Mouse (Mus musculus): ENCODE measurements around the gene Gm8281. TPM values are rescaled to one million over a fixed set of nuclear protein-coding genes. Genes with fewer than 3 reads are reported as not detected.
"Not testable (repeated sequence)": the region's sequence is repeated elsewhere in the genome, so short reads cannot be mapped to it uniquely, and the experiment has no call there.

Gm8281 gene
- polyA plus RNA-seq (2014; fragmentation: Nextera tagmentation; extraction: Ambion mirVana): 3.2 TPM in 2 replicates

DNA sequence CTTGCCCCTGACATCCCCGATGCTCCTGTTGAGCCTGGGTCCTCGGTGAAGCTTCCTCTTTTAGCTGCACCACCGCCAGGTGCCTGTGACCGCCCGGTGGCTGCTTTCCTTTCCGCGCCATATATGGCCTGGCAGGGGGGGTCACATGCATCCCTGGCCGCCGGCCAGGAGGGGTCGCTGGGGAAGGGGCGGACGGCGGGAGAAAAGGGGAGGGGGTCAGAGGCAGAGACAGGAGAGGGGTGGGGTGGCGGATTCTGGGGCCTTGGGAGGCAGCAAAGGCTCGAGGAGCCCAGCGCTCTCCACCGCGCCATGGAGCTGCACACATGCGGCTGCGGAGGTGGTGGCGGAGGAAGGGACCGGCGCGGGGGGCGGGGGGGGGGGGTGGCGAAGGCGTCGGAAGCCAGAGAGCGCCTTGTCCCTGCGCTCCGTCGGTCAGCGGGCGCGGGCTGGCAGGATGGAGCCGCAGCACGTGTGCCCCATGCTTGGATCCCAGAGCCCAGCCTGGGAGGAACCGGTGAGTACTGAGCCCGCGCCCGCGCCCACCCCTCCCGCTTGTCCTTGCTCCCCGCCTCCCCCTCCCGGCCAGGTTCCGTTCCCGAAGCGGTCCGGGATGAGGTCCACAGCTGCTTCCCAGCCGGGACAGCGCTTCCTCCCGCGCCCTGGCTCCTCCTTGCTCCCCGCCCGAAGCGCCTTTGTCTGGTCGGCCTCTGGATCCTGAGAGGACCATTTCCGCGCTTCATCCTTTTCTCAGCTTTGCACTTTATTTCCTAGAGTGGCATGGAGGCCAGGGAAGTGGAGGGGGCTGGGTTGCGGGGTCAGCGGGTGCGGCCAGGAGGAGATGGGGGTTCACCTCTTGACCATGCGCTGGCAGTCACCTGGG is at the start of gene Gm8281:
Gene Gm8281 (plus strand): TSS at position 430 of the 880 bp plus-strand sequence.
- not testable (repeated sequence) for ATAC-seq (ENCODE audit: insufficient read depth, low FRiP score, low TSS enrichment)

GRCm38 (mm10) chr14:5050329-5050728 is 20.5 kb upstream of the Gm8281 start, which contains the start of gene 4930555G01Rik:
Gene 4930555G01Rik, plus strand, starts transcription at chr14:5050629.
- H3K27me3 ChIP-seq (ENCODE audit: control insufficient read depth, insufficient read depth, low read length); H3K4me2 ChIP-seq (ENCODE audit: low read depth); H3K9ac ChIP-seq (ENCODE audit: low read length); H3K9me3 ChIP-seq (ENCODE audit: control insufficient read depth, low read length); DNase-seq (ENCODE audit: low spot score); H3K4me1 ChIP-seq (ENCODE audit: control insufficient read depth, insufficient read depth, low read length); H3K27ac ChIP-seq (ENCODE audit: low read depth, low read length); ATAC-seq (ENCODE audit: insufficient read depth, low FRiP score, low TSS enrichment); H3K4me3 ChIP-seq (ENCODE audit: low read depth, low read length); H3K36me3 ChIP-seq (ENCODE audit: control insufficient read depth, insufficient read depth, low read length): not testable (repeated sequence)
- WGBS: no CpG with 5 or more reads among the region's 3 CpGs

More for the DNA sequence above, at the start of gene Gm8281:
- peak within 1 kb of the TSS; percentile 45 for H3K4me2 ChIP-seq (ENCODE audit: low read depth)
- H3K27me3 ChIP-seq (ENCODE audit: control insufficient read depth, insufficient read depth, low read length); H3K36me3 ChIP-seq (ENCODE audit: control insufficient read depth, insufficient read depth, low read length); H3K4me1 ChIP-seq (ENCODE audit: control insufficient read depth, insufficient read depth, low read length); H3K9me3 ChIP-seq (ENCODE audit: control insufficient read depth, low read length); H3K27ac ChIP-seq (ENCODE audit: low read depth, low read length): not testable (repeated sequence)
- DNase-seq (ENCODE audit: low spot score): peak; percentile 48
- H3K4me3 ChIP-seq (ENCODE audit: low read depth, low read length): peak within 1 kb of the TSS; percentile 38
- 3% methylated on average over 20 of the region's 63 CpGs for WGBS
- H3K9ac ChIP-seq (ENCODE audit: low read length): peak within 1 kb of the TSS; percentile 35; the same call in 1 of the 2 replicates

DNA sequence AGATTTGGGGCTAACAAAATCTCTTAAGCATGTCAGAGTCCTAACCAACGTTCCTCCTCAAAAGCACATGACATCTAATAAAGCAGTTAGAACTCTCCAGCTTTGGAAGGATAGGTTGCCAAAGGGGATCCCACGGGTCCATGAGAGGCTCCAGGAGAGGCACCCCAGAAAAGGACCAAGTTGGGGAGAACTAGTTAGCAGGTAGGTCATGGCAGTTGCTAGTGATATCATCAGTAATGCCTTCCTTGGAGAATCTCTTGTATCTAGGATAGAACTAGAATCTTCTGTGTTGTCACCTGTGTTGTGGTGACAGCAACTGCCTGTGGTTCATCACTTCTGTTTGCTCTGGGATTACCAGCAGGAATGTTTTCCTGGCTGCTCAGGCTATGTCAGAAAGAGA is 60.4 kb downstream of the Gm8281 start, which contains the start of gene Gm8279:
Gene Gm8279 (plus strand): TSS at position 301 of the 400 bp plus-strand sequence.
- not testable (repeated sequence) for H3K9ac ChIP-seq (ENCODE audit: low read length); ATAC-seq (ENCODE audit: insufficient read depth, low FRiP score, low TSS enrichment)

More for the DNA sequence above, 60.4 kb downstream of the Gm8281 start, which contains the start of gene Gm8279:
- not testable (repeated sequence) for DNase-seq (ENCODE audit: low spot score); H3K4me3 ChIP-seq (ENCODE audit: low read depth, low read length); H3K27me3 ChIP-seq (ENCODE audit: control insufficient read depth, insufficient read depth, low read length); H3K36me3 ChIP-seq (ENCODE audit: control insufficient read depth, insufficient read depth, low read length); H3K9me3 ChIP-seq (ENCODE audit: control insufficient read depth, low read length); H3K27ac ChIP-seq (ENCODE audit: low read depth, low read length); H3K4me1 ChIP-seq (ENCODE audit: control insufficient read depth, insufficient read depth, low read length); H3K4me2 ChIP-seq (ENCODE audit: low read depth)
- WGBS: 81% methylated on average over 2 of the region's 2 CpGs

Other genes with a start within 250 kb of the Gm8281 start
- gene Gm3269, start 232.9 kb upstream of the Gm8281 start, polyA plus RNA-seq (2014; fragmentation: Nextera tagmentation; extraction: Ambion mirVana): not detected in 2 replicates
- gene Gm3264, start 215.5 kb upstream of the Gm8281 start, polyA plus RNA-seq (2014; fragmentation: Nextera tagmentation; extraction: Ambion mirVana): 1.3 TPM in 1 of 2 replicates, not detected in the other
- gene Gm3278, start 178.6 kb upstream of the Gm8281 start, polyA plus RNA-seq (2014; fragmentation: Nextera tagmentation; extraction: Ambion mirVana): not detected in 2 replicates
- not detected in 2 replicates for gene Gm8297, start 87.1 kb upstream of the Gm8281 start, polyA plus RNA-seq (2014; fragmentation: Nextera tagmentation; extraction: Ambion mirVana)
- gene Gm3298, start 55.1 kb upstream of the Gm8281 start, polyA plus RNA-seq (2014; fragmentation: Nextera tagmentation; extraction: Ambion mirVana): not detected in 2 replicates
- gene 4930555G01Rik, start 20.4 kb upstream of the Gm8281 start, polyA plus RNA-seq (2014; fragmentation: Nextera tagmentation; extraction: Ambion mirVana): not detected in 2 replicates
- gene Gm8279, start 60.5 kb downstream of the Gm8281 start, polyA plus RNA-seq (2014; fragmentation: Nextera tagmentation; extraction: Ambion mirVana): not detected in 2 replicates
- gene Gm3317, start 93.5 kb downstream of the Gm8281 start, polyA plus RNA-seq (2014; fragmentation: Nextera tagmentation; extraction: Ambion mirVana): not detected in 2 replicates
- not detected in 2 replicates for gene Gm8271, start 114.8 kb downstream of the Gm8281 start, polyA plus RNA-seq (2014; fragmentation: Nextera tagmentation; extraction: Ambion mirVana)
- not detected in 2 replicates for gene Gm3526, start 189.5 kb downstream of the Gm8281 start, polyA plus RNA-seq (2014; fragmentation: Nextera tagmentation; extraction: Ambion mirVana)

Measured in neural tube, embryonic 11.5 days (tissue).